Comparison of ENCODE assay signal across 11 mouse cellular contexts in the genomic region with DNA sequence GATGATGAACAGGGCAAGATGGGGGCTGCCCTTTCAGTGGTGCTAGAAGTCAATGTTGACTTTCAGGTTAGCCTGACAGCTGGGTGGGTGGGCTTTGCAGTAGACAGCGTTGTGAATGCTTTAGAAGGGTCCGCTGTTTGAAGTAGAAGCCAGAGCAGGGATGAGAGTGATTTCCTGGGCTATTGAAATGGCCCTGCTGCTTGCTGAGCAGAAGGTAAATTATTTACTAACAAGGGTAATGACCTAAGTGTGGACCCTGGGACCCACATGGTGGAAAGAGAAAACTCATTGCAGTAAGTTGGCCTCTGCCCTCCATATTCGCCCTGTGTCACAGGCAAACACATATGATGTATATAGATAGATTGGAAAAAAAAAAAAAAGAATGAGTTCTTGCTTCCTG. TPM values are rescaled to one million over a fixed set of nuclear protein-coding genes. Genes with fewer than 3 reads are reported as not detected.
DNase-seq lines count a peak whose midpoint lies in the region; ATAC-seq lines count a peak whose summit lies in the region.
"Had no signal": no experiment of that assay in that cellular context is flagged by ENCODE, and none has a peak within 500 bp of the region (broad histone marks: within the 10 kb centered on the region; RNA-seq: fewer than 3 reads in every experiment).

No protein-coding gene starts in this region.

- no peak overlapping the region for H3K9ac ChIP-seq in heart, embryonic 12.5 days
- H3K9ac ChIP-seq in hindbrain, embryonic 12.5 days, result peak overlapping the region; percentile 80
- H3K9ac ChIP-seq in liver, embryonic 11.5 days (ENCODE audit: low read depth, low read length), result no peak overlapping the region
- peak overlapping the region; percentile 90 for H3K9ac ChIP-seq in neural tube, embryonic 13.5 days
- H3K9ac ChIP-seq: limb, embryonic 12.5 days had no signal

- peaks cover 21% of the 10 kb centered on the region for H3K4me1 ChIP-seq in heart, embryonic 12.5 days (replicated peaks)
- H3K4me1 ChIP-seq in hindbrain, embryonic 12.5 days, result peaks cover 28% of the 10 kb centered on the region
- H3K4me1 ChIP-seq in liver, embryonic 11.5 days (replicated peaks; ENCODE audit: control insufficient read depth, insufficient read depth, low read length), result peaks cover 10% of the 10 kb centered on the region; the same call in 1 of the 2 replicates
- peaks cover 35% of the 10 kb centered on the region for H3K4me1 ChIP-seq in neural tube, embryonic 13.5 days (replicated peaks)

- no peak for ATAC-seq in heart, embryonic 12.5 days (ENCODE audit: insufficient number of reproducible peaks, low FRiP score)
- ATAC-seq in hindbrain, embryonic 12.5 days (ENCODE audit: low FRiP score), result no peak
- ATAC-seq in liver, embryonic 11.5 days (replicated peaks; ENCODE audit: low FRiP score), result no peak
- no peak for ATAC-seq in neural tube, embryonic 13.5 days (ENCODE audit: low read depth)
- ATAC-seq: Patski had no signal

- peak; percentile 84 for DNase-seq in heart, adult 11 months
- no peak for DNase-seq in liver, embryonic 11.5 days (ENCODE audit: low spot score)
- DNase-seq in thymus, postnatal 36 days, result no peak
- DNase-seq in gastrocnemius, postnatal 25 days, result no peak
- DNase-seq in thymus, postnatal 0 days (ENCODE audit: low spot score), result no peak

- no peak overlapping the region for H3K4me2 ChIP-seq in heart, embryonic 12.5 days
- H3K4me2 ChIP-seq in hindbrain, embryonic 12.5 days (replicated peaks), result peak overlapping the region; percentile 84
- peak overlapping the region; percentile 0; the same call in 1 of the 2 replicates for H3K4me2 ChIP-seq in liver, embryonic 11.5 days
- H3K4me2 ChIP-seq in neural tube, embryonic 13.5 days, result peak overlapping the region; percentile 85

- no peak overlapping the region for H3K4me3 ChIP-seq in heart, embryonic 12.5 days
- H3K4me3 ChIP-seq in hindbrain, embryonic 12.5 days, result peak overlapping the region; percentile 84
- H3K4me3 ChIP-seq in liver, embryonic 11.5 days (ENCODE audit: low read depth, low read length), result no peak overlapping the region
- peak overlapping the region; percentile 83 for H3K4me3 ChIP-seq in neural tube, embryonic 13.5 days

- H3K27ac ChIP-seq in heart, embryonic 12.5 days (ENCODE audit: poor library complexity, severe bottlenecking), result no peak overlapping the region
- no peak overlapping the region for H3K27ac ChIP-seq in hindbrain, embryonic 12.5 days
- H3K27ac ChIP-seq in liver, embryonic 11.5 days (ENCODE audit: low read depth, low read length), result no peak overlapping the region
- H3K27ac ChIP-seq in neural tube, embryonic 13.5 days (replicated peaks), result no peak overlapping the region
- H3K27ac ChIP-seq: limb, embryonic 12.5 days had no signal

- H3K9me3 ChIP-seq in heart, embryonic 12.5 days (replicated peaks), result peaks cover 12% of the 10 kb centered on the region; the same call in 1 of the 2 replicates
- no peaks in the 10 kb centered on the region for H3K9me3 ChIP-seq in hindbrain, embryonic 12.5 days (replicated peaks)
- H3K9me3 ChIP-seq in liver, embryonic 11.5 days (ENCODE audit: control insufficient read depth, low read length), result no peaks in the 10 kb centered on the region
- H3K9me3 ChIP-seq in neural tube, embryonic 13.5 days, result no peaks in the 10 kb centered on the region

- H3K36me3 ChIP-seq in heart, embryonic 12.5 days, result peaks cover 33% of the 10 kb centered on the region
- H3K36me3 ChIP-seq in hindbrain, embryonic 12.5 days, result peaks cover 34% of the 10 kb centered on the region
- peaks cover 8% of the 10 kb centered on the region; the same call in 1 of the 2 replicates for H3K36me3 ChIP-seq in liver, embryonic 11.5 days (ENCODE audit: control insufficient read depth, insufficient read depth, low read length)
- H3K36me3 ChIP-seq in neural tube, embryonic 13.5 days, result peaks cover 35% of the 10 kb centered on the region

- no peaks in the 10 kb centered on the region for H3K27me3 ChIP-seq in heart, embryonic 12.5 days (replicated peaks)
- H3K27me3 ChIP-seq in hindbrain, embryonic 12.5 days, result 0 out of 2 replicates have a peak, but pooled peaks cover 3% of the 10 kb centered on the region
- H3K27me3 ChIP-seq in liver, embryonic 11.5 days (replicated peaks; ENCODE audit: control insufficient read depth, insufficient read depth, low read length), result no peaks in the 10 kb centered on the region
- H3K27me3 ChIP-seq in neural tube, embryonic 13.5 days, result no peaks in the 10 kb centered on the region
- H3K27me3 ChIP-seq: limb, embryonic 12.5 days; Patski had no signal

- 81% methylated on average over 3 of the region's 3 CpGs for whole genome bisulfite sequencing in heart, embryonic 12.5 days
- 63% methylated on average over 3 of the region's 3 CpGs for WGBS in hindbrain, embryonic 12.5 days
- WGBS in liver, embryonic 11.5 days, result 80% methylated on average over 3 of the region's 3 CpGs
- WGBS in neural tube, embryonic 13.5 days, result 41% methylated on average over 3 of the region's 3 CpGs

RNA-seq across cellular contexts. Expression of gene Capn10, which starts 2.3 kb away (rescaled TPM):
- 18.2 and 19.1 TPM in 2 replicates for polyA plus RNA-seq in heart, embryonic 12.5 days (2016; fragmentation: Nextera tagmentation; extraction: Ambion mirVana)
- 54.7 and 56.3 TPM in 2 replicates for polyA plus RNA-seq in hindbrain, embryonic 12.5 days (2016; fragmentation: Nextera tagmentation; extraction: Ambion mirVana)
- 20.9 and 21.3 TPM in 2 replicates for polyA plus RNA-seq in liver, embryonic 11.5 days (2014; fragmentation: Nextera tagmentation; extraction: Ambion mirVana)
- polyA plus RNA-seq in neural tube, embryonic 13.5 days (2015; fragmentation: Nextera tagmentation; extraction: Ambion mirVana), result 55.3 and 55.7 TPM in 2 replicates
- 1 to 10 TPM; 4.4 to 5.5 TPM for total RNA-seq in gastrocnemius, postnatal 25 days (2021)
- 17.9 and 18.7 TPM in 2 replicates for polyA plus RNA-seq in thymus, postnatal 0 days (2015; fragmentation: Nextera tagmentation; extraction: Ambion mirVana)

RNA-seq across cellular contexts. Expression of gene Gpr35, which starts 14.2 kb away (rescaled TPM):
- 0.35 and 1.0 TPM in 2 replicates for polyA plus RNA-seq in heart, embryonic 12.5 days (2016; fragmentation: Nextera tagmentation; extraction: Ambion mirVana)
- polyA plus RNA-seq in hindbrain, embryonic 12.5 days (2016; fragmentation: Nextera tagmentation; extraction: Ambion mirVana), result 0.10 and 0.41 TPM in 2 replicates
- 0.27 and 0.71 TPM in 2 replicates for polyA plus RNA-seq in liver, embryonic 11.5 days (2014; fragmentation: Nextera tagmentation; extraction: Ambion mirVana)
- 0.23 and 0.60 TPM in 2 replicates for polyA plus RNA-seq in neural tube, embryonic 13.5 days (2015; fragmentation: Nextera tagmentation; extraction: Ambion mirVana)
- under 1 TPM; 0.23 to 0.27 TPM for total RNA-seq in gastrocnemius, postnatal 25 days (2021)
- polyA plus RNA-seq in thymus, postnatal 0 days (2015; fragmentation: Nextera tagmentation; extraction: Ambion mirVana), result 0.75 and 1.1 TPM in 2 replicates
- polyA plus RNA-seq: Patski had no signal

RNA-seq across cellular contexts. Expression of gene Rnpepl1, which starts 25.9 kb away (rescaled TPM):
- 37.2 and 38.9 TPM in 2 replicates for polyA plus RNA-seq in heart, embryonic 12.5 days (2016; fragmentation: Nextera tagmentation; extraction: Ambion mirVana)
- 31.6 and 34.7 TPM in 2 replicates for polyA plus RNA-seq in hindbrain, embryonic 12.5 days (2016; fragmentation: Nextera tagmentation; extraction: Ambion mirVana)
- 24.7 and 26.5 TPM in 2 replicates for polyA plus RNA-seq in liver, embryonic 11.5 days (2014; fragmentation: Nextera tagmentation; extraction: Ambion mirVana)
- polyA plus RNA-seq in neural tube, embryonic 13.5 days (2015; fragmentation: Nextera tagmentation; extraction: Ambion mirVana), result 30.2 and 38.4 TPM in 2 replicates
- total RNA-seq in gastrocnemius, postnatal 25 days (2021), result 10 to 100 TPM; 64.0 to 66.5 TPM
- 53.9 and 56.2 TPM in 2 replicates for polyA plus RNA-seq in thymus, postnatal 0 days (2015; fragmentation: Nextera tagmentation; extraction: Ambion mirVana)

RNA-seq across cellular contexts. Expression of gene Dusp28, which starts 29.7 kb away (rescaled TPM):
- polyA plus RNA-seq in heart, embryonic 12.5 days (2016; fragmentation: Nextera tagmentation; extraction: Ambion mirVana), result 10.3 and 11.0 TPM in 2 replicates
- polyA plus RNA-seq in hindbrain, embryonic 12.5 days (2016; fragmentation: Nextera tagmentation; extraction: Ambion mirVana), result 11.9 and 12.9 TPM in 2 replicates
- polyA plus RNA-seq in liver, embryonic 11.5 days (2014; fragmentation: Nextera tagmentation; extraction: Ambion mirVana), result 8.1 and 10.7 TPM in 2 replicates
- 14.0 and 15.5 TPM in 2 replicates for polyA plus RNA-seq in neural tube, embryonic 13.5 days (2015; fragmentation: Nextera tagmentation; extraction: Ambion mirVana)
- 10 to 100 TPM; 22.6 to 24.5 TPM for total RNA-seq in gastrocnemius, postnatal 25 days (2021)
- polyA plus RNA-seq in thymus, postnatal 0 days (2015; fragmentation: Nextera tagmentation; extraction: Ambion mirVana), result 38.1 and 39.6 TPM in 2 replicates

RNA-seq across cellular contexts. Expression of gene Ankmy1, which starts 33.8 kb away (rescaled TPM):
- polyA plus RNA-seq in heart, embryonic 12.5 days (2016; fragmentation: Nextera tagmentation; extraction: Ambion mirVana), result 0.17 and 0.18 TPM in 2 replicates
- polyA plus RNA-seq in hindbrain, embryonic 12.5 days (2016; fragmentation: Nextera tagmentation; extraction: Ambion mirVana), result 0.52 and 0.67 TPM in 2 replicates
- polyA plus RNA-seq in liver, embryonic 11.5 days (2014; fragmentation: Nextera tagmentation; extraction: Ambion mirVana), result 0.16 and 0.25 TPM in 2 replicates
- polyA plus RNA-seq in neural tube, embryonic 13.5 days (2015; fragmentation: Nextera tagmentation; extraction: Ambion mirVana), result 0.70 and 0.74 TPM in 2 replicates
- not detected for total RNA-seq in gastrocnemius, postnatal 25 days (2021)
- 1.9 and 2.1 TPM in 2 replicates for polyA plus RNA-seq in thymus, postnatal 0 days (2015; fragmentation: Nextera tagmentation; extraction: Ambion mirVana)
- total RNA-seq: hematopoietic stem cell, adult 5-6 weeks had no signal

Comparison
In these comparisons a context has a peak if more than half of its experiments do, and no peak if none do; other contexts are left out.
1. H3K4me3 ChIP-seq: peak in hindbrain, embryonic 12.5 days (single experiment) and neural tube, embryonic 13.5 days (single experiment); none in heart, embryonic 12.5 days (single experiment) and liver, embryonic 11.5 days (single experiment).
2. H3K9ac ChIP-seq: peak in hindbrain, embryonic 12.5 days (single experiment) and neural tube, embryonic 13.5 days (single experiment); none in heart, embryonic 12.5 days (single experiment) and liver, embryonic 11.5 days (single experiment).